Mouse (Mus musculus): ENCODE measurements around the gene Lonp1.
A peak's percentile ranks its signal among the peaks of the same experiment; 100 is the strongest.

Lonp1 gene

DNA sequence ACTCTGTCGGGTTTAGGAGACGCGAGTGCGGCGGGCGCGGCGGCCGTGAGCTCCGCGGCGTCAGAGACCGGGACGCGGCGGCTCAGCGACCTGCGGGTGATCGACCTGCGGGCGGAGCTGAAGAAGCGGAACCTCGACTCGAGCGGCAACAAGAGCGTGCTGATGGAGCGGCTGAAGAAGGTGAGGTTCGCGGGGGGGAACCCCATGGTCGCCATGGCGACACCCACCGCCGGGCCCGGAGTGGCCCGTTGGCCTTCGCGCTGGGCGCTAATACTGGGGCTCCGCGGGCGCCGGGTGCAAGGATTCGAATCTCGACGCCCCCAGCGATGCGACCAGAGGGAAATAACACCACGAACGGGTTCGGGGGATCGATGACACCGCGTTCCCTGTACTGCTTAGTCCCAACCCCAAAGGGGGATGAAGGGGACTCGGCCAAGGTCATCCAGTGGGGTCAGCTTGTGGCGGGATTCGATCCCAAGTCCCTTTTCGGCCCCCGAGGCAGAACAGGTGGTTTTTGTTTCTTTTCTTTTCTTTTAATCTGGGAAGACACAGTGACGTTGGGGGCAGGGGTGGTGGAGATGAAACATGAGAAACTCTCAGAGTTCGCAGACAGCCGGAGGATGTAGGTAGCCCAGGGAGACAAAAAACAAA is 41.4 kb downstream of the Lonp1 start:
- DNase-seq = no peak

DNA sequence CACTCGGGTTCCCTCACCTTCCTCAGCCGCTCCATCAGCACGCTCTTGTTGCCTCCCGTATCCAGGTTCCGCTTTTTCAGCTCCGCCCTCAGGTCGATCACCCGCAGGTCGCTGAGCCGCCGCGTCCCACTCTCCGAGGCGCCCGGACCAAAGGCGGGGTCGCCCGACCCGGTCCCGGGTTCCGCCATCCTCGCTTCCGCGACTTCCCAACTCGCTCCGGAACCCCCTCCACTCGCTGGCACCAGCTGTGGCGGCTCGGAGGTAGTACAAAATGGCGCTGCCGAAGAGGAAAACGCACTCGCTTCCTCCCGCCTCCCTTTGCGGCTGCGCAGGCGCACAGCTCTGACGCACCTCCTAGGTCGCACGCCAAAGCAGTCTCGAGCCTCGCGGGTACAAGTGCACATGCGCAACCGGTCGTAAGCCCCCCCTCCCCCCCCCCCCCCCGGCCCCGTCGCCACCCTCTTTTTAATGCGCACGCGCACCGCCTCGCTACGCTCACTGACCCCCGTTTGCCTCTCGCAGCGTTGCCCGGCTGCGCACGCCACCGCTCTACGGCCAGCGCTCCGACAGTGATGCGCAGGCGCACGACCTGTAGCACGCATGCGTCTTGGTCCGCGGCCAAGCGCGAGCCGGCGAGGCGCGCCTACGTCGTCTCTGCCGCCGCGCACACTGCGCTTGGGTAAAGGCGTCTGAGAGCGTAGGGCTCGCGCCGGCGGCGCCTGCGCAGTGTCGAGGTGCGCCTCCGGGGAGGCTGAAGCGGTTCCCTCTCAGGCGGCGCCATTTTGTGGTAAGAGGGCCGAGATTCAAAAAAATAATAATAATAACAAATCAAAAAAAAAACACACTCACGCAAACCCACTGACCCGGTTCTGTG is 42.2 kb downstream of the Lonp1 start, which contains the start of the genes Safb2 and Safb:
TSS of gene Safb2 (minus strand) at position 329 of the 874 bp plus-strand sequence.
TSS of gene Safb (plus strand) at position 569 of the 874 bp plus-strand sequence.
- DNase-seq = peak; percentile 100

DNA sequence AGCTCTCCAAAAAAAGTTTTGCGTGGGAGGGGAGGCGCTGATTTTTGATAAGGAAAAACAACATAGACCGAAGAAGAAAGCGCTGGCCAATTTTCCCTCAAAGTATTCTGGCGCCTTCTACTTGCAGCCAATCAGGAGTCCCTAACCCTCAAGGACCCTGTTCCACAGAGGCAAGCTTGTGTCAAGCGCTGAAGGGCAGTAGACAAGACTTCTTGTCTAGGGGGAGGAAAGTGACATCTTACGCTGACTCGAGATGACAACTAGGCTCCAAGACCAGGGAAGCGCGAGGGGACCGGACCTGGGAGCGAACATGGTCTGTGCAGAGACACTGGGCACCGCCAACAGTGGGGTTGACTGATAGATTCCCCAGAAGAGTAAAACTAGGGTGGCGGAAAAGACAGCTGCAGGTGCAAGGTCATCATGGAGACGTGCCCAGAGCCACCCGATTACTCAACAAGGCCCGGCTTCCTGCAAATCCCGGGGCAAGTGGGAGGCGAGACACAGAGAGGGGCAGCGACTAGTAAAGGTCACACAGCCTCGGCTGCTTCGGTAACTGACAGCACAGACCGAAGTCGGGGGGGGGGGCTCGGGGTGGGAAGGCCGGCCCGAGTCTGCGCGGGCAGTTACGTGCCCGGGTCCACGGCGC is 43.0 kb downstream of the Lonp1 start:
- DNase-seq = peak; percentile 83

DNA sequence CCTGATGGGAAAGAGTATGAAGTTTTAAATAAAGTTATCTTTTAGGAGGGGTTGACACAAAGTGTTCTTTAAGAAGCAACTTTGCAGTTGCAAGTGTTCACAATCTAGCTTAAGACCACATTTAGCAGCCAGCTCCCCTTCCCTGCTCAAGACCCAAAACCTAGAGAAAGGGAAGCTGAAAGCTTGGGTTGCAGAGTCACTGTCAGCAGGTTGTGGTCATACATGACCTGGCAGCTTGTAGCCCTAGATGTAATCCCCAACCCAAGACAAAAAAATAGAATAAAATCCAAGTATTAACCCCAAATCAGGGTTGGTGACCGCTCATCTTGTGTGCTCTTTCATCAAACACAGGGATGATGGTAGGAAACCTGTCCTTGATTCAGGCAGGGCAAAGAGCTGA is 43.6 kb downstream of the Lonp1 start:
- DNase-seq = no peak

- no peak for DNase-seq
Measured at GRCm38 (mm10) chr17:56572939-56573338, 53.7 kb downstream of the Lonp1 start.

DNA sequence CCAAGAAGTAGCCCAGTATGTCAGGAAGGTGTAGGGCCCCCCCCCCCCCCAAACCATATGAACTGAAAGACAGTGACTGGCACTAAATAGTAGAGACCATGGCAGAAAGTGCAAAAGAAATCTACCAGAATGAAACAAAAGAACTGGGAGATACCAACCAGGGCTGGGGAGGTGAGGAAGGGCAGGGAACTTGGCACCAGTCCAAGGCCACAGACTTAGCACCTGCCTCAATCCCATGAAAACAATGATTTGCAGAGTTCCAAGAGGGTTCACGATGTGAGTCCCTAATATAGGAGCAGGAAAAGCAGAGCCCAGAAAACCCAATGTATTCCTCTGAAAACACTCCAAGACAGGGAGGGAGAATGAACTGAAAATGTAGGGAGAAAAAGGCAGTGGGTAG is 54.5 kb downstream of the Lonp1 start:
- DNase-seq = no peak

DNA sequence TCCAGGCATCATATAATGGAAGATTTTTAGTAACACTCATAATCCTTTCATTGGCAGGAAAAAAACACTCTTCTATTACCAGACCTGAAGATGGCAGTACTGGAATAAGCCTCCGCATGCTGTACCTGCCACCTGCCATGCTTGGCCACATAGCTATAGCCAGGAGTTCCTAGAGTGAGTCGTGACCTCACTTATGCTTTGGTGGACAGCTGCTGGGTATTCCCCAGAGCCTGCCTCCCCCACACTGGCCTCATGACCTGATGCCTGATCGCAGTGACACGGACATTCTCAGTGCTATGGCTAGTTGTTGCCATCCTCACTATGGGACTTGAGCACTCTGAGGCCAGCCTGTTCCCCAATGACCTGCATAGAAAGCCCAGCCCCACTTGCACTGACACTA is 56.4 kb downstream of the Lonp1 start:
- no peak for DNase-seq

GRCm38 (mm10) chr17:56567370-56567769 is 59.3 kb downstream of the Lonp1 start:
- no peak for DNase-seq

- no peak for DNase-seq
Measured at GRCm38 (mm10) chr17:56566918-56567317, 59.8 kb downstream of the Lonp1 start.

- DNase-seq = no peak
Measured at GRCm38 (mm10) chr17:56566293-56566692, 60.4 kb downstream of the Lonp1 start.
